Mouse (Mus musculus): ENCODE data around the gene 1700016K19Rik.

DNA sequence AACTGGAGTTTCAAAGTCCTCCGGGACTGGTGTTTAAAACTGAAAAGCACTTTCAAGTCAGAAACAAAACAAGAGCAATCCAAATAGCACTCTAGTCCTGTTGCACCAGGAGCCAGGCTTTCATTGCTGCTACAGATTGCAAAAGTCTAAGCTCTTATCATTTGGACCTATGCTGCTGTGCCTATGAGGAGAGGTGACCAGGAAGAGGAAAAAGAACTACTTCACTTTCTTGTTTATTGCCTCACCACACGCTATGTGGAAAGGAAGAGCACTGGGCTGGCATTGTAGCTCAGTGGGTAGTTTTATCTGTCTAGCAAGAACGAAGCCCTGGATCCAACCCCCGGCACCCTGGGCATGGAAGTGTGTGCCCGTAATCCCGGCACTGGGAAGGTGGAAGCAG is 33.6 kb downstream of the 1700016K19Rik start:
- TF ChIP-seq CTCF (IDR thresholded peaks at IDR 0.05; ENCODE audit: insufficient read depth, low read depth, low read length) (no peak), POLR2A (IDR thresholded peaks at IDR 0.05; ENCODE audit: insufficient read depth, low read depth, low read length) (no peak)
